Mouse (Mus musculus) c-Kit-positive CD71-positive TER-119-negative erythroid progenitor cells, embryonic 14.5 days (primary cell): Measurements from ENCODE around the gene Uck1.

Source experiments
- DNase-seq: peaks from one replicate; pipeline ENCODE4 v3.0.0-alpha.2; 2013; ENCODE audit warnings: low read depth

The Uck1 gene

GRCm38 (mm10) chr2:32258887-32259533 lies 949 bp downstream of the Uck1 start:
- DNase-seq, result no peak

- DNase-seq, result no peak
These were observed 3.7 kb downstream of the Uck1 start for GRCm38 (mm10) chr2:32256273-32256672.

- DNase-seq, result no peak
These were observed 5.4 kb downstream of the Uck1 start for GRCm38 (mm10) chr2:32254563-32254962.

- DNase-seq, result no peak
These were observed 6.6 kb downstream of the Uck1 start for GRCm38 (mm10) chr2:32253352-32253751.

- no peak for DNase-seq
These were observed 7.3 kb downstream of the Uck1 start for GRCm38 (mm10) chr2:32252658-32253057.

- no peak for DNase-seq
These were observed 8.0 kb downstream of the Uck1 start for GRCm38 (mm10) chr2:32251791-32252527.

- DNase-seq, result no peak
These were observed 11.3 kb downstream of the Uck1 start for GRCm38 (mm10) chr2:32248377-32249361.

GRCm38 (mm10) chr2:32246741-32247140 lies 13.2 kb downstream of the Uck1 start:
- DNase-seq, result no peak

GRCm38 (mm10) chr2:32242986-32243385 lies 17.0 kb downstream of the Uck1 start:
- no peak for DNase-seq

GRCm38 (mm10) chr2:32240591-32240990 lies 19.4 kb downstream of the Uck1 start:
- no peak for DNase-seq

GRCm38 (mm10) chr2:32238708-32239435 lies 21.1 kb downstream of the Uck1 start:
- no peak for DNase-seq

GRCm38 (mm10) chr2:32237571-32237970 lies 22.4 kb downstream of the Uck1 start:
- no peak for DNase-seq

- DNase-seq, result peak; percentile 70
These were observed 23.0 kb downstream of the Uck1 start for GRCm38 (mm10) chr2:32236760-32237487.

GRCm38 (mm10) chr2:32235886-32236759 lies 23.8 kb downstream of the Uck1 start, which contains the start of gene Pomt1:
Pomt1 (plus strand) TSS chr2:32236590.
- DNase-seq, result peak; percentile 92

- DNase-seq, result no peak
These were observed 24.5 kb downstream of the Uck1 start for GRCm38 (mm10) chr2:32235433-32235832.

- DNase-seq, result no peak
These were observed 37.9 kb downstream of the Uck1 start for GRCm38 (mm10) chr2:32222057-32222456.

GRCm38 (mm10) chr2:32221577-32221976 lies 38.4 kb downstream of the Uck1 start:
- no peak for DNase-seq

- DNase-seq, result no peak
These were observed 39.0 kb downstream of the Uck1 start for GRCm38 (mm10) chr2:32220969-32221368.

- no peak for DNase-seq
These were observed 39.9 kb downstream of the Uck1 start for GRCm38 (mm10) chr2:32220021-32220420.

GRCm38 (mm10) chr2:32219501-32219900 lies 40.5 kb downstream of the Uck1 start:
- DNase-seq, result no peak
